Mouse (Mus musculus) gastrocnemius, postnatal 36 days (tissue): Measurements from ENCODE around the gene H2-Aa. TPM values are rescaled to one million over a fixed set of nuclear protein-coding genes. Genes with fewer than 3 reads are reported as not detected.
"Not testable (repeated sequence)": the region's sequence is repeated elsewhere in the genome, so short reads cannot be mapped to it uniquely, and the experiment has no call there.

Experiments
- DNase-seq, 2 experiments: peaks; one replicate each; pipeline ENCODE4 v3.0.0; 2022
- intact Hi-C: fragments of 180-260 bp; cut with DNase I; formaldehyde crosslinking; loops from one replicate; pipeline ENCODE4 v1.15.1; 2025
- long read RNA-seq, 2 experiments: library from polyadenylated mRNA; stranded (forward); transcript quantifications; one replicate each; pipeline ENCODE4 v2.0.0; 2021
- total RNA-seq, 2 experiments: library from RNA; stranded (reverse); gene quantifications; 2 replicates each; pipeline ENCODE4 v1.2.3; 2021

H2-Aa gene
- total RNA-seq: 1 to 10 TPM; 6.0 to 6.9 TPM
- long read RNA-seq, experiment 1, transcript H2-Aa-201 (5 exons, 1,128 nt): major isoform, 6 of 9 reads
- long read RNA-seq, experiment 1, partial matches to known transcripts: 2 of 9 reads
- long read RNA-seq, experiment 1, other reads (novel, unspliced or antisense): 1 of 9 reads
- long read RNA-seq, experiment 2, partial matches to known transcripts: 0 of 4 reads
- long read RNA-seq, experiment 2, other reads (novel, unspliced or antisense): 0 of 4 reads

GRCm38 (mm10) chr17:34287648-34288047, at the start of gene H2-Aa:
Gene H2-Aa (minus strand): TSS chr17:34287823.
- DNase-seq: peak; percentile 61 to 65
- intact Hi-C loops: no loop called here

GRCm38 (mm10) chr17:34331200-34331599, 43.6 kb upstream of the H2-Aa start:
- DNase-seq: no peak
- intact Hi-C loops: no loop called here

DNA sequence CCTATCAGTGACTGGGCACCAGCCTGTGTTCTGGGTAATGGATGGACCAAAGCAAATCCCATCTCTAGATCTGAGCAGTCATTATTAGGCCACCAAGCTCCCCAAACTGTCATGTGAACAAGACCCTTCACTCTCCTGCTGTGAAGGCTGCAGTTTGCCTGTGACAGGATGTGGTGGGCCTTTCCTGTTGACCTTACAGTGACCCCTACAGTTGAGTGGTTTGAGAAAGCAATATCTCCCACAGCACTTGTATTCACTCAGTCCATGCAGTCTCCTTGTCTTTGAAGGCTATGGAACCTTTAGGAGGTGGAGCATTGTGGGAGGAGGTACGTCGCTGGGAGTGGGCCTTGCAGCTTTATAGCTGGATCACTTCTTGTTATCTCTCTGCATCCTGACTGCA, 42.2 kb upstream of the H2-Aa start:
- intact Hi-C loops: no loop called here
- DNase-seq: no peak

DNA sequence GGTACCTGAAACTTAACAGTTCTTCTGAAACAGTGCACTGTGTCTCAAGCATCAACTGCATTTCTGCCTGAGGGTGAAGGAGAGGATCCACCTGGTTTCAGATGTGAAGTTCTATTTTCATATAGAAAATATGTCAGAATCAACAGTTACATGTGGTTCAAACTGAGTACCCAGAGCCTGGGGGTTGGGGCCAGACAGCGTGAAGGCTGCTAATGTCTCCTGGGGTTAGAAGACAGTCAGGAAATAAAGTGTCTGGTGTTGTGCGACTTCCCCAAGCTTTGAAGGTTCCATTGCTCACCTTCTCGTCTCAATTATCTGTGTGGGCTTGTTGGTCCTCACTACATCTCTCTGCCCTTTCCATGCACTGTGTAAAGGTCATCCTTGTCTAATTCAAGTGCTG, 38.8 kb upstream of the H2-Aa start:
- DNase-seq: no peak
- intact Hi-C loops: no loop called here

DNA sequence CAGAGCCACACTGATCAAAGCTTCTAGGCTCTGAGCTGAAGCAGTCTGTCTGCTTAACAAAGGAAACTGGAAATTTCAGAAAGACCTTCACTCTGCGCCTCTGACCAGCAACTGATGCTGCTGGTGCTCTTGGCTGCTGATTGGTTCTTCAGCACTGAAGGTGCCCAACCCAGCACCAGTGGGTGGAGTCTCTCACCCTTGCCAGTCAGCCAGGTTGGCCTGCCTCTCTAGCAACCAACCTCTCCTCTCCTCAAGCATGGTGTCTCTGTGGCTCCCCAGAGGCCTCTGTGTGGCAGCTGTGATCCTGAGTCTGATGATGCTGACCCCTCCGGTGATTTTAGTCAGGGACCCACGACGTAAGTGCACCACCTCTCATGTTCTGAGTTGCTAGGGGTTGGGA, 37.8 kb upstream of the H2-Aa start, which contains the start of gene H2-Eb2:
Gene H2-Eb2 (plus strand): TSS at position 230 of the 400 bp plus-strand sequence.
- DNase-seq: no peak
- intact Hi-C loops: no loop called here

DNA sequence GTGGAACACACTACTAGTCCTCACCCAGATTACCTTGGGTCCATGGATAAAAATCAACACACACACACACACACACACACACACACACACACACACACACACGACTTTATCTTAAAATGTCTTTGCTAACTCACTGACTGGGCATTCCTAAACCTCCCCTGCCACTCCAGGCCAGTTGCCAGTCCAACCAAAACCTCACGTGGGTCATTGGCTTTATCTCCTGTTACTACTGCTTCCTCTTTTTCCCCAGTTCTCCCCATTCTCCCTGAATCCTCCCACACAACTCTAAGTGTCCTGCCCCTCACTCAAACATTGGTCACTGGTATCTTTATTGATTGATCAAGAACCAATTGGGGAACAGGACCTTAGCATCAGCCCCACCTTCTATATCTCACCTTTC, 29.7 kb upstream of the H2-Aa start:
- intact Hi-C loops: no loop called here
- no peak for DNase-seq

DNA sequence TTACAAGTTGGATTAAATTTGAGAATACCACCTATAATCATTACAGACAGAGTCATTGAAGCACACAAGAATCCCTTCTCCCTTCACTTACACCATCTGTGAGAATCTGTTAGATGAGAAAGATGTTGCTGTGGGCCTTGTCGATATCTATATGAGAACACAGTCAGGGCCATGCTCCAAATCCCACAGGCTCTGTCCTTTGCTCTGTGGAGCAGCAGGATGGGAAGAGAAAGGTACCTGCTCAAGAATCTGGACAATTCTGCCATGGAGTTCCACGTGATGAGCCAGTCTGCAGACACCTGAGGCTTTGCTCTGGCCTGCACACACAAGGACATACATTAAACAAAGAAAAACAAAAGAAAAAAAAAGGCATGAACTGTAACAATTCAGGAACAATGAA, 29.1 kb upstream of the H2-Aa start:
- no peak for DNase-seq
- intact Hi-C loops: no loop called here

GRCm38 (mm10) chr17:34315512-34315911, 27.9 kb upstream of the H2-Aa start:
- intact Hi-C loops: no loop called here
- no peak for DNase-seq

DNA sequence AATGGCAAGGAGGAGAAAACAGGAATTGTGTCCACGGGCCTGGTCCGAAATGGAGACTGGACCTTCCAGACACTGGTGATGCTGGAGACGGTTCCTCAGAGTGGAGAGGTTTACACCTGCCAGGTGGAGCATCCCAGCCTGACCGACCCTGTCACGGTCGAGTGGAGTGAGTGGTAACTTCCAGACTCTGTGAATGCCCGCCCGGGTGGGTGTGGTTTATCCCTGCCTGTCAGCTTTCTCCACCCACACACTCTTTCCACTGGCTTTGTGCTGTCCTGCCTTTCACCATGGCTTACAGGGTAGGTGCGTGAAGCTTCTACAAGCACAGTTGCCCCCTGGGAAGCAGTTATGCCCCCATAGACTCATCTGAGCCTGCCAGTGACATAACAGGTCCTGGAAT, 26.7 kb upstream of the H2-Aa start:
- intact Hi-C loops: no loop called here
- DNase-seq: no peak

- intact Hi-C loops: loop anchor here (2.0 kb wide), 1 partner anchor 63 kb away; no protein-coding TSS in a partner anchor
- DNase-seq: peak; percentile 61 to 67
Observed at GRCm38 (mm10) chr17:34313393-34313792, 25.8 kb upstream of the H2-Aa start.

- intact Hi-C loops: loop anchor here (2.0 kb wide), 1 partner anchor 61 kb away; no protein-coding TSS in a partner anchor
Observed at GRCm38 (mm10) chr17:34312185-34312584, 24.6 kb upstream of the H2-Aa start.

DNA sequence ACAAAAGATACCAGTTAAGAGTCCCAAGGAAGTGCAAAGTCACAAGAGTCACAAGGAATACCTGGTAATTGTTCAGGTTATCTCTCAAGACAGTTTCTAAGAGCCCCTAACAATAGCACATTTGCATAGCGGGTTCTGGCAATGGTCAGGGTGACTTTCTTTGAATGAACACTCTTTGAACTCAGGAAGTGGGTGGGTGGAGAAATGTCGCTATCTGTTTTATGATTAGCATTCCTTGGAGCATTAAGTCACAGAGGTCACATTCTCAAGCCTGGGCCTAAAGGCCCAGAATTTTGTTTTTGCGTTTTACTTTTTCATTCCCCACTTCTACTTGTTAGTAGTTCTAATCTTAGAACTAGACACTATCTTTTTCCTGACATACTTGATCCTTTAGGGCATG, 22.9 kb upstream of the H2-Aa start:
- DNase-seq, intact Hi-C loops: not testable (repeated sequence)

More at GRCm38 (mm10) chr17:34312185-34312584, 24.6 kb upstream of the H2-Aa start:
- no peak for DNase-seq

GRCm38 (mm10) chr17:34309683-34310385, 22.2 kb upstream of the H2-Aa start:
- intact Hi-C loops: no loop called here
- peak; percentile 35 to 40 for DNase-seq

- intact Hi-C loops: no loop called here
Observed at GRCm38 (mm10) chr17:34309225-34309624, 21.6 kb upstream of the H2-Aa start.

GRCm38 (mm10) chr17:34308161-34308560, 20.5 kb upstream of the H2-Aa start:
- intact Hi-C loops: no loop called here
- no peak for DNase-seq

More at GRCm38 (mm10) chr17:34309225-34309624, 21.6 kb upstream of the H2-Aa start:
- no peak for DNase-seq

DNA sequence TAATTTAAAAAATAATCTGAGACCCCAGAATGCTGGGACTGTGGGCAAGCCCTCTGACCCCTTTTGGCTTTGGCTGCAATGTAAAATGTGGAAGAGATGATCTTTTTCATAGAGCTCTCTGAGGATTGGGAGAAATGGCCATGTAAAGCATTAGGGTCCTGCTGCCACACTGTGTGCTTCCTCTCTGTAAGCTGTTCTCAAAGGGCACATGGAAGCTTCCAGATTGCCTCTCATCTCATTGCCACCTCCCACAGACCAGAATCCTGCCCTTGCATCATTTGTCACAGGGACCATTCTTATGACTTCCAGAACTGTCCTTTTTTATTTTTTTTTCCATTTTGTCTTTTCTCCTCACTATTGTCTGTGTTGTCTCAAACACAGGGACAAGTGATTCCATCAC, 19.6 kb upstream of the H2-Aa start:
- DNase-seq: no peak
- intact Hi-C loops: no loop called here

DNA sequence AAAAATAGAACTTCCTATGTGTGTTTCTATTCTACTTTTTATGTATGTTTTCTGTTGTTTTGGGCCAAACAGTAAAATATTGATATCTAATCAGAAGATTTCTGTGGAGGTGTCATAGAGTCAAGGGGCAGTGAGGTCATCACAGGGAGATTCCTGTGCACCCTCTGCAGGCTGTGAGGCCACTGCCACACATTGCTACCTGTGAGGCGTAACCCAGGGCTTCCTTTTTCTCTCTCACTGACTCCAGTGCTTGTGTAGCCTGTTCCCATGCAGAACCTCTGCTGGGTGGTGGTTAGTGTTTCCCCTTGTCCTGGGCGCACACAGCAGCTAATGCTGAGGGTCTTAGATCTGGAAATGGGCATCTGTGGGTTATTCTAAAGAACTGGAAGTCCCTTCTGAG, 18.8 kb upstream of the H2-Aa start:
- no peak for DNase-seq
- intact Hi-C loops: no loop called here

DNA sequence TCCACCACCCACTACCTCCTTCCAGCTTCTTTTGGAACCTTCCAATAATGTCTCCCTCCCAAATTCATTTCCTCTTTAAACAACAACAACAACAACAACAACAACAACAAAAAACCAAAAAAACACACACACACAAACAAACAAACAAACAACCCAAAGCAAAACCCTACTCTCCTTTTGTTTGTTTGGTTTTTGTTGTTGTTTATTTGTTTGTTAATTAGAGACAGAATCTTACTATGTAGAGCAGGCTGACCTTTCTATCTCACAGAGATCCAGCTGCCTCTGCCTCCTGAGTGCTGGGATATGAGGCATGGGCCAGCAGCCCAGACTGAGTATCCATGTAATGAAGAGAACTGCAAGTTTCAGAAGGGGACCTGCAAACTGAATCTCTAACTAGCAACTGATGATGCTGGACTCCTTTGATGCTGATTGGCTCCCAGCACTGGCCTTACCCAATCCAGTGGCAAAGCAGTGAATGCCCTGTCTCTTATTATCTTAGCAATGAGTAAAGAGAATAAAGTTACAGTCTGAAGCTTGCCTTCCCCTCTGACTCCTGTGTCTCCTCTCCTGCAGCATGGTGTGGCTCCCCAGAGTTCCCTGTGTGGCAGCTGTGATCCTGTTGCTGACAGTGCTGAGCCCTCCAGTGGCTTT, 17.9 kb upstream of the H2-Aa start, which contains the start of gene H2-Eb1:
Gene H2-Eb1 (plus strand): TSS at position 488 of the 651 bp plus-strand sequence.
- intact Hi-C loops: no loop called here
- DNase-seq: peak; percentile 39 to 66

DNA sequence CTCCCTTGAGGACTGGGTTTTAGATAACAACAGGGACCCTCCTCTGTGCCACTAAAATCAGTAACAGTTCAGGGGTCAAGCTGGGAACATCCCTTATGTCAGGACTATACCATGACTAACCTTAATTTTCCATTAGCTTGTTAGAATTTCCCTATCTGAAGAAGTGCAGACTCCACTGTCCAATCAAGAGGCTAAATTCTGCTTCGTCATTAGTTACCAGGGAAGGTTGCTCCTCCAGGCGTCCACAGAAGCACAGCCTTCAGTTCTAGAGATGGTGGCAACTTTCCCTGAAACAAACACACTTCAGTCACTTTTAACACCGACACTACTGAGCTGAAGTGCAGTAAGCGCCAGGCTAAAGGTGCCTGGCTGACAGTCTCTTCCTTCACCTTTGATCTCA, 17.1 kb upstream of the H2-Aa start:
- DNase-seq: peak in 1 of 2 experiments; percentile 33
- intact Hi-C loops: no loop called here

GRCm38 (mm10) chr17:34303789-34304188, 16.2 kb upstream of the H2-Aa start:
- DNase-seq: no peak
- intact Hi-C loops: no loop called here

DNA sequence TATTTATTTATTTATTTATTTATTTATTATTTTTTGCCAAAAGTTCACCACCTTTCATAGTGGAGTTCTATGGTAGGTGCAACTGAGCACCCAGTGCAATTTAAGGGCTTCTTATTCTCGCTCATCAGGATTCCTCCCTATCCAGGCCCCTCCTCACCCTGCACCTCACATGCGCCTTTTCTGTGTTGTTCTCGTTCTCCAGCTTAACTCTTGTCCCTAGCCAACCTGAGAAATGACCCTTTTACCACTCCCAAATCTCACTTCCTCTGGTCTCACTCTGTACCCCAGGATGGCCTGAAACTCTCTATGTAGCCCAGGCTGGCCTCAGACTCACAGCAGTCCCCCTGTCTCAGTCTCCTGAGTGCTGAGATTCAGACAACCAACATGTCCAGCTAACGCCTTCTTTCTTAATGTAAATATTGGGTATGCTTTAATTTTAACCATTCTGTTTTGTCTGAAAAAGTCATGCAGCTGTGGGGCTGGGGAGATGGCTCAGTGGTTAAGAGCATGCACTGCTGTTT, 14.1 kb upstream of the H2-Aa start:
- intact Hi-C loops: no loop called here
- no peak for DNase-seq
